Mouse (Mus musculus) E14TG2a.4 (cell line): ENCODE data around the gene Gm5089.
"Not testable (repeated sequence)": the region's sequence is repeated elsewhere in the genome, so short reads cannot be mapped to it uniquely, and the experiment has no call there.

Source experiments
- H3K27me3 ChIP-seq: 2 replicates; pipeline ENCODE4 v1.6.1; 2014; ENCODE audit warnings: low read length, control low read depth; ENCODE audit not compliant: insufficient read depth
- H3K36me3 ChIP-seq: 2 replicates; pipeline ENCODE4 v1.6.1; 2014; ENCODE audit warnings: low read length, control low read depth; ENCODE audit not compliant: insufficient read depth
- H3K4me1 ChIP-seq: replicated peaks from 2 replicates; pipeline ENCODE4 v1.6.1; 2014; ENCODE audit warnings: low read depth, low read length, control low read depth
- H3K4me3 ChIP-seq: replicated peaks from 2 replicates; pipeline ENCODE4 v1.5.1; 2014; ENCODE audit warnings: mild to moderate bottlenecking, low read length
- H3K9me3 ChIP-seq: 2 replicates; pipeline ENCODE4 v1.6.1; 2014; ENCODE audit warnings: low read length, control low read depth
- CTCF ChIP-seq: conservative IDR thresholded peaks from 2 replicates; pipeline ENCODE4 v1.5.1; 2014; ENCODE audit warnings: low read length
- NANOG ChIP-seq: IDR thresholded peaks from 2 replicates; pipeline ENCODE4 v1.6.1; 2014; ENCODE audit warnings: borderline replicate concordance, low read length, mixed read lengths
- POU5F1 ChIP-seq: IDR thresholded peaks from 2 replicates; pipeline ENCODE4 v1.6.1; 2014; ENCODE audit warnings: low read length, borderline replicate concordance

The Gm5089 gene

DNA sequence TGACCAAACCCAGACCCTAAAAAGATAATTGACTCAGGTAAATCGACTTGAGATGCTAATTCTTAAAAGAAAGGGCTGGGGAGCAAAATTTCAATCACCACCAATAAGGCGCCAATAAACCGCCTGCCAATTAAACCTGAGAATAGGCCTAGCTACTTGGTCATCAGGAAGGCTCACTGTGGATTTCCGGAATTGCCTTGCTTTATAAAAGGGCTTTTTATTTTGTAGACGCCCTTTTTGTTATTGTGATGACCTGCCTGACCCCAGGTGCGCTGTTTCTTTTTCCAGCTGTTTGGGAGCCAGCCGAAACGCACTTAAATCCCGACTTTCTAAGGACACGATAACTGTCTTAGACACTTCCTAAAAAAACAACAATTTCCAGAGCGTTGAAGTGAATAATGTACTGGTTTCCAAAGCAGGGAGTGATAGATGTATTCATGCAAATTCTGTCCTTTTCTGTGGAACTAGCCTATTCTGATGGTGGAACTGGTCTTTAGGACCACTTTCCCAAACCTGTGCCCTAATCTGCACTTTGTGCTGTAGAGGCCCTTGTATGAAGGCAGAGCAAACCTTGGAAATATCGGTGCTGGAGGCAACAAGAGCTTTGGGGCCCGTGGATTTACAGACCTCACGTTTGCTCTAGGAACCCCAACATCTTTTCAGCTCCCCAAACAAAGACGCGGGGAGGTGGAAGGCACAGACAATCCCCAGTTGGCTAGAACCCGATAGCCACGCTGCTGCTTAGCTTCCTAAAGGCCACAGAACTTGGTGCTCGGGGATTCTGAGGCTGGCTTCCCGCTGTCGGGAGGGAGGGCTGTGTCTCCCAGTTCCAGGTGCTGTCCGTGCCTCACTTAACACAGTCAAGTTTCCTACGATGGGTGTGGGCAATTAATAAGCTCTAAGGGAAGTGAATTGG is 17.3 kb upstream of the Gm5089 start:
- H3K36me3 ChIP-seq = peaks cover 2% of the 10 kb centered on the region; the same call in 1 of the 2 replicates
- TF ChIP-seq POU5F1 = no peak
- peak; percentile 90 for TF ChIP-seq NANOG
- no peak for TF ChIP-seq CTCF
- no peaks in the 10 kb centered on the region for H3K9me3 ChIP-seq
- H3K4me3 ChIP-seq = peak overlapping the region; percentile 64
- H3K4me1 ChIP-seq = peaks cover 69% of the 10 kb centered on the region
- H3K27me3 ChIP-seq = peaks cover 24% of the 10 kb centered on the region

DNA sequence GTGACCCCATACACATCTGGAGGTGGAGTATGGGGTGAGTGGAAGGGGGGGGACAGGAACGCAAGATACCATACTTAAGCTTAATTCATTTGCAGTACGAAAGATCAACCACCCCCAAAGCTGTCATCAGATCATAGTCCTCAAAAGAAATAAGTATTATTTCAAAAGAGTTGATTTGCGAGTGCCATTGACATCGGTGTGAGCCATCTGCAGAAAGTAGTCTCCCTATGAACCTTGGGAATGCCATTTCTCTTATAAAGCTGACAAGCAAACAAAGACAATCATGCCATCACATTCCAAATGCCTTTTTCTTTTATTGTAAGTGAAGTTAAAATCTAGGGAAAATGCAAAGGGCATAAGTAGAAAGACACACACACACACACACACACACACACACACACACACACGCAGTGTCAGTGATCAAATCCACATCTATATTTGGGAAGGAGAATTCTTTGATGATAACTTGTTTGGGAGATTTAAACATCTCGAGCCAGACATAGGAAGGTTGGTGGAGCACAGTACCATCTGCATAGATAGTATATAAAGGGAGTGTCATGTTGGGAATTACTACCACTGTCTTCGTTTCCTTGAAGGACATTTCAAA is 15.9 kb upstream of the Gm5089 start:
- Histone ChIP-seq H3K36me3 (peaks cover 13% of the 10 kb centered on the region), H3K4me3 (0 out of 2 replicates have a peak overlapping the region, but pooled peaks have one; percentile 92), H3K4me1 (peaks cover 69% of the 10 kb centered on the region), H3K9me3 (no peaks in the 10 kb centered on the region), H3K27me3 (peaks cover 16% of the 10 kb centered on the region)
- TF ChIP-seq POU5F1 (no peak), NANOG (no peak), CTCF (no peak)

DNA sequence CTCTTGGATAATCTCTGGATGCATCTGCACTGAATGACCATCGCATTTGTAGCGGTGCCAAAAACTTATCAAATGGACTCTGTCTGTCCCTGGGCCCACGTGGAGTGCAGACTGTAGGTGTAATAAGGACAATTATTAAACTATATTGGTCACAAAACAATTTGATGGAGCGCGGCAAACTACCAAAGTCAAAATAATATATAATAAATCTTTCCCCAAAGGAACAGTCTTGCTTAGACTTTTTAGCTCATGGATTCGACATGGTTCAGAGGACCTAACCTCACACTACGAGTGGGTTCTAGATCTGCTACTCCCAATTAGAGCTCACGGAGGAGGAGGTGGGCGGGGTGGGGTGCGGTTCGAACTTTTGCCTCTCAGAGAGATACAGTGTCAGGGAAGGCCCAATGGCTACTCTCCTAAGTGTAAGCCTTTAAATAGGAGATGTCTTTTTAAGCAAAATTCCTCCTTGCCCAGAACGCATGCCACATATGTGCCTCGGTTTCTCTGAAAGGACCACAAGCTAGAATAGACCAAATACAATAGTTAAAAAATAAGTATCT is 15.1 kb upstream of the Gm5089 start:
- Histone ChIP-seq H3K4me1 (peaks cover 70% of the 10 kb centered on the region), H3K36me3 (peaks cover 22% of the 10 kb centered on the region), H3K9me3 (no peaks in the 10 kb centered on the region), H3K27me3 (peaks cover 10% of the 10 kb centered on the region), H3K4me3 (peak overlapping the region; percentile 92)
- no peak for TF ChIP-seq POU5F1
- no peak for TF ChIP-seq CTCF
- no peak for TF ChIP-seq NANOG

DNA sequence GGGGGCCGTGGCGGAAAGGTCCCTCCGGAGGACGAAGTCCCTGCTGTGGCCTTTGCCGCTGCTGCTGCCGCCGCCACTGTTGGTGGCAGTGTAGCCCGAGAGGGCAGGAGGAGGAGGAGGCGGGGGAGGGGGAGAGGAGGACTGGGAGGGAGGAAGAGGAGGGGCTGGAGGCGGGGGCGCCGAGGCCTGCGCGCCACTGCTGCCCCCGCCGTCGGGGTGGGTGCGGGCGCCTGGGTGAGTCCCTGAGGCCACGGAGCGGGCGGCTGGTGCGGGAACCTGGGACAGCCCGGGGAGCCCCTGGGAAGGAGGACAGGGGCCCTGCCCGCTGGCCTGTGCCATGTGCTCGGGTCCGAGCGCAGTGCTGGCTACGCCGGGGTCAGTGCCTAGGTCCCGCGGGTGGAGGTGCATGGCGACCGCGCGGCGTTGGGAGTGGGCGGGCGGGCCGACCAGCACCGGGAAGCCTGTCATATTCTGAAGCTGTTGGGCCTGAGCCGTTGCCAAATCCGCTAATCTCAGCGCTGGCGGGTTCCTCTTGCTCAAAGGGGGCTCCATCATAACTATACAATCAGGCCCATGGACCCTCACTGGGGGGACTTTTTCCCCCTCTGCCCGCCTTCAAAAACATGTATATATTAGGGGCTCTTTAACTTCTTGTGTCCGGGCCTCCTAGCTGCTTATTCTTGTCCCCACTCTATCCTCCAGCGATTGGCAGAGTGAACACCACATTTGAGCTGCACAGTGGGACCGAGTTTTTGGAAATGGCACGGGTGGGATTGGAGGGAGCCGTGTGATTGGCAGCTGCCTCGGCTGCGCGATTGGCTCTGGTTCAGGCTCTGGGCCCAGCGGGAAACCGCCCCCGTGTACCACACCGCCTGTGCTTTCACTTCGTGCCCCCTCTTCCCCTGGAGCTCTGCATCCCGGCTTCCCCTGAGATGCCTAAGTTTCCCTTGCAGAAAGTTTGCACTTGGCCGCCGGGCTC is 14.1 kb upstream of the Gm5089 start, which contains the start of gene Zic5:
Gene Zic5 (minus strand): TSS at position 915 of the 979 bp plus-strand sequence.
- Histone ChIP-seq H3K9me3 (no peaks in the 10 kb centered on the region), H3K4me1 (peaks cover 69% of the 10 kb centered on the region), H3K36me3 (peaks cover 31% of the 10 kb centered on the region), H3K4me3 (peak within 1 kb of the TSS; percentile 92), H3K27me3 (peaks cover 7% of the 10 kb centered on the region; the same call in 1 of the 2 replicates)
- no peak for TF ChIP-seq POU5F1
- no peak for TF ChIP-seq CTCF
- TF ChIP-seq NANOG = no peak

DNA sequence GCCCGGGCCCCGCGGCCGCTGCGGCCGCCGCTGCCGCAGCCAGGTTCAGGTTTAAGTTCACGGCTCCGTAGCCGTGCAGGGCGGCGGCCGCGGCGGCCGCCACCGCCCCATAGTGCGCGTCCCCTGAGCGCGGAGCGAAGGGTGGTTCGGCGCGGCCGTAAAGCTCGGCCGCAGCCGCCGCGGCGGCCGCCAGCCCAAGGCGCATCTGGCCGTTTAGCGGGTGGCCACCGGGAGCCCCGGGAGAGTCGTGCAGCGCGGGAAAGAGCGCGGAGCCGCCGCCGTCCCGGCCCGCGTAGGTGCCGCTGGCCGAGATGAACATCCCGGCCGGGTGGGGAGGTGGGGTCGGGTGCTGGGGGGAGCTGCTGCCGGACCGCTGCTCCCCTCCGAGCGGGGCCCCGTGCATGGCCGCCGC is 13.4 kb upstream of the Gm5089 start:
- H3K9me3 ChIP-seq = no peaks in the 10 kb centered on the region
- H3K27me3 ChIP-seq = peaks cover 5% of the 10 kb centered on the region; the same call in 1 of the 2 replicates
- TF ChIP-seq NANOG (no peak), CTCF (no peak), POU5F1 (no peak)
- peak overlapping the region; percentile 92 for H3K4me3 ChIP-seq
- peaks cover 38% of the 10 kb centered on the region for H3K36me3 ChIP-seq
- peaks cover 68% of the 10 kb centered on the region for H3K4me1 ChIP-seq

DNA sequence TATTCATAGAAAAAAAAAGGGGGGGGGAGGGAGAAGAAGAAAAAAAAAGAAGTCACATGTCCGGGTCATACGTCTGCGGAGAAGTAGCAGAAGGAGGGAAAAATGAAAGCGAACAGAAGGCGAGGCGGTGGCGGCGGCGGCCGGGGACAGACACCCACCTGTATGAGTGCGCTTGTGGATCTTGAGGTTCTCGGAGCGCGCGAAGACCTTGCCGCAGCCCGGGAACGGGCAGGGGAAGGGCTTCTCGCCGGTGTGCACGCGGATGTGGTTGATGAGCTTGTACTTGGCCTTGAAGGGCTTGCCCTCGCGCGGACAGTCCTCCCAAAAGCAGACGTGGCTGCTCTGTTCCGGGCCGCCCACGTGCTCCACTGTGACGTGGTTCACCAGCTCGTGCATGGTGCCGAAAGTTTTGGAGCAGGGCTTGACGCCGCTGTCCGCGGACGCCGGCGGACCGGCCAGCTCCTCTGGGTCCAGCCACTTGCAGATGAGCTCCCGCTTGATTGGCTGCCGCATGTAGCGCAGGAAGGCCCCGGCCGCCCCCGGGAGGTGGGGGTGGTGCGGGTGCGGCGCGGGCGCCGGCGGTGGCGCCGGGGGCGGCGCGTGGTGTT is 12.9 kb upstream of the Gm5089 start:
- H3K27me3 ChIP-seq = not testable (repeated sequence)
- H3K36me3 ChIP-seq = peaks cover 42% of the 10 kb centered on the region

DNA sequence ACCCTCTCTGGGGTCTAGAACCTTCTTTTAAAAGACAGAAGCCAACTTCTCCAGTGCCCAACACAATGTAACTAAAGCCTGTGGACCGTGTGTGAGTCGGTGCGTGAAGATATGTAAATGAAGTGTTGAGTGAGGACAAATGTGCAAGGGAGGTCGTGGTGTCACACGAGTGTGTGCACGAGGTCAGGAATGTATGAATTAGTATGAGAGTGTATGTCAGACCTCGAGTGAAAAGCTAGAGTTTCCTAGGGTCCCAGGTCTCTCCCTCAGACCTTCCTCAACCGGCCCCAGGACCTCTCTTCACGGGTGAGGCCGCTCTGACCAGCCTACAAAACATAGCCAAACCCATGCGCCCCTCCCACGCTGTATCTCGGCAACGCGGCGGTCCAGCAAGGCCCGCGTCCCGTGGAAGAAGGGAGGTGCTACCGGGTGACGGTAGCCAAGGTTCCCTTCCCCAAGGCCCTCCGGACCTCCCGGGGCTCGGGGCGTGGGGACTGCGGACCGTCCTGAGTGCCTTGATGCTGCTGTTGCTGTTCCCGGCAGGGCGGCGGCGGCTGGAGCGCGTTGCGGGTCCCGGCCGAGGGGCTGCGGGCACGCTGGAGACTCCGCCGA is 12.3 kb upstream of the Gm5089 start:
- Histone ChIP-seq H3K27me3 (no peaks in the 10 kb centered on the region), H3K9me3 (no peaks in the 10 kb centered on the region), H3K4me1 (peaks cover 58% of the 10 kb centered on the region), H3K4me3 (peak overlapping the region; percentile 92), H3K36me3 (peaks cover 49% of the 10 kb centered on the region)
- TF ChIP-seq CTCF = no peak
- no peak for TF ChIP-seq NANOG
- no peak for TF ChIP-seq POU5F1

More for the DNA sequence above, 12.9 kb upstream of the Gm5089 start:
- H3K9me3 ChIP-seq = not testable (repeated sequence)
- peak overlapping the region; percentile 92 for H3K4me3 ChIP-seq
- peaks cover 63% of the 10 kb centered on the region for H3K4me1 ChIP-seq
